In the genomic region with DNA sequence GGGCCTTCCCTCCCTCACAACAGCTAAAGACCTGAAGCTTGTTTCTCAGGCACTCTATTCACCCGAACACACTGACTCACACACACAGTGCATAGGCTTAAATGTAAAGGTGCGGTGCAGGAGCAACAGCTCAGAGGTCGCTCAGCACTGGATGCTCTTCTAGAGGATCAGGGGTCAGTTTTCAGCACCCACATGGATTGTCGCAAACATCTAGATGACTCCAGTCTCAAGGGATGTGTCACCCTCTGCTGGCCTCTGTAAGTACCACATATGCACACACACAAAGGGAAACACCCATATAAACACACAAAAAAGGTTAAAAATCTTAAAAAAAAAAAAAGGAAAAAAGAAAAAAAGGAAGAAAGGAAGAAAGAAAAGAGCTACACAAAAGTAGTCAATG, we compare ENCODE assay signal across 16 mouse cellular contexts.
"Had no signal": no experiment of that assay in that cellular context is flagged by ENCODE, and none has a peak within 500 bp of the region (broad histone marks: within the 10 kb centered on the region; RNA-seq: fewer than 3 reads in every experiment).

No protein-coding gene starts in this region.

- H3K4me3 ChIP-seq: left cerebral cortex, adult 2 months; limb, embryonic 10.5 days; liver, embryonic 15.5 days; lung, embryonic 15.5 days; midbrain, embryonic 12.5 days; neural tube, embryonic 12.5 days had no signal

- H3K4me1 ChIP-seq: limb, embryonic 10.5 days; liver, embryonic 15.5 days; lung, embryonic 15.5 days; neural tube, embryonic 12.5 days had no signal

- H3K9ac ChIP-seq: liver, embryonic 15.5 days; lung, embryonic 15.5 days; midbrain, embryonic 12.5 days; neural tube, embryonic 12.5 days had no signal

- H3K4me2 ChIP-seq: liver, embryonic 11.5 days; liver, embryonic 15.5 days; lung, embryonic 15.5 days; midbrain, embryonic 12.5 days; neural tube, embryonic 12.5 days had no signal

- H3K9me3 ChIP-seq: limb, embryonic 10.5 days; liver, embryonic 15.5 days; lung, embryonic 15.5 days; midbrain, embryonic 12.5 days; neural tube, embryonic 12.5 days had no signal

- H3K27me3 ChIP-seq: liver, embryonic 15.5 days; lung, embryonic 15.5 days; midbrain, embryonic 12.5 days; neural tube, embryonic 12.5 days had no signal

- DNase-seq: kidney, adult 18-20 months; kidney, postnatal 10 days; kidney, postnatal 4 days; lung, postnatal 14 days; retina, postnatal 1 day; right cerebral cortex, postnatal 4 days; spleen, adult 18-20 months; thymus, adult 2 months; thymus, postnatal 36 days had no signal

- H3K27ac ChIP-seq: left cerebral cortex, adult 2 months; limb, embryonic 10.5 days; liver, embryonic 15.5 days; lung, embryonic 15.5 days; midbrain, embryonic 12.5 days; neural tube, embryonic 12.5 days had no signal
